Mouse (Mus musculus) bone marrow, adult 2 months (tissue): ENCODE data around the gene Adamtsl5.

Source experiments
- CTCF ChIP-seq: fragments of 200-500 bp; IDR thresholded peaks from 2 replicates; pipeline ENCODE4 v1.5.1; 2011; ENCODE audit warnings: low read length, control low read depth; ENCODE audit not compliant: control insufficient read depth, insufficient read depth
- POLR2A ChIP-seq: fragments of 200-500 bp; IDR thresholded peaks from 2 replicates; pipeline ENCODE4 v1.6.1; 2011; ENCODE audit warnings: low read depth, mild to moderate bottlenecking, control low read depth, low read length, borderline replicate concordance; ENCODE audit not compliant: control insufficient read depth

DNA sequence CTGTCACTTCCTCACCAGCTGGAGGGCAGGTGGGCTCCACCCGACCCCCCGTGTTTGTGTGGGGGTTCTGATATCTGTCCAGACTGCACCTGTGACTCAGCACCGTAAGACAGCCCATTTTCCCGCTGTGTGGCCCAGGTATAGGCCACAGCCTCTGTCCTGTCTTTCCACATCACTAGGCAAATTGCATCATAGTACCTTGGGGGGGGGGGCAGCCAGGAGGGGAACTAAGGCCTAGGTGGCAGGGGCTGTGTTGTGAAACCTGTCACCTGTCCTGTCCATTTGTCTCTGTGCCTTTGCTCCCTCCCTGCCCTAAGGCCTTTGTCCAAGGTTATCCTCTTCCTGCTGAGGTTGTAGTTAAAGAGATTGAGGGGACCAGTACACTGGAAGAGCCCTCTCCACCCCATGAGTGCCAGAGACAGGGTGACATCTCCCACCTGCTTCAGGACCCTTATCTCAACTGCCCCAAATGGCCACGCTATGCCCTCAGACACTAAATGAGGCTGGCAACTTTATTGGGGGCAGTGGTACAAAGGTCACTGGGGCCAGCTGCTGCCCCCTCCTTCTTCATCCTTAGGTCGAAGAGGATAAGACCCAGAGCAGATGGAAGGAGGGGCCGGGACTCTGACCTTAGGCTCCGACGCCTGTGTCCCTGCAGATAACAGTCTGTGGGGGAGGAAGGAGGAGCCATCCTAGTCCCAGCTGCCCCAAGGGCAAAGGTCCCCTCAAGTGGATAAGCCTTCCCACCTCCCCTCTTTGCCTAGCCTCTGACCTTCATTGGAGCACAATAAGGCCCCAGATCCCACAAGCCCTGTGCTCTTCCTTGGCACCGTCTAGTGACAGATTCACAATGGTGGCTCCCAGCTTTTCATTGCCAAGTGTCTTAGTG is 16.3 kb downstream of the Adamtsl5 start:
- TF ChIP-seq CTCF, result no peak
- no peak for TF ChIP-seq POLR2A
